Mouse (Mus musculus): ENCODE measurements around the gene Ache.

Ache gene

GRCm38 (mm10) chr5:137297126-137297525, 9.8 kb downstream of the Ache start:
- DNase-seq: no peak

DNA sequence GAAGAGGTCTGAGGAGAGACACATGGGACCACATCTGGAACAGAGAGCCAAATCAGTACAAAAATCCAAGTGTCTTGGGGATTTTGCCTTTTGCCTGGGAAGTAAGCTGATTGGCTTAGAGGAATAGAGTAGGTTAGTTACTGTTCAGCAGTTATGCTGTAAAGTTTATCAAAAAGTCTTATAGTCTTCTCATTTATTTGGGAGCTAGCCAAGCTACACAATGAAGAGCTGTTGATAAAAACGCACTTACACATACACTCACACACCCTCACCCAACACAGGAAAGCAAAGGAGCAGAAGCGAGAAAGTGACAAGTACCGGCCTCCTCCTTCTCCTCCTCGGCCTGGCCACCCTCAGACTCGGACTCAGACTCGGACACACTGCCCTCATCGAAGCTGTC, 11.9 kb downstream of the Ache start:
- no peak for DNase-seq

DNA sequence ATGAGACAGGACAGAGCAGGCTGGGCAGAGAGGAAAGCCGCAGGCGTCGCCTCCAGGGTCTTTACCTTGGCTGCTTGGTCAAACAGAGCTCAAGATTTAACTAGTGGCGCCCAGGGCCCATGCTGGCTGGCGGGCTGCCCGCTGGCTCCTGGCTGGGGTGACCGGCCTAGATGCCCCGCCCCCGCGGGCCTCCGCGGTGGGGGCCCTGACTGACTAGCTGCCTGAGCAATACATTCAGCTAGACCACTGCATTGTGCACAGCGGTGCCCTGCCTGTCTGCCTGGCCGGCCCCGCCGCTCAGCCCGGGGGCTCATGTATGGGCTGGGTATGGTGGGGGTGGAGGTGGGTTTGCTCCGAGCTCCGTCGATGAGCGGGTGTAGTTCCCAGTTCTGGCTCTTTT, 13.9 kb downstream of the Ache start:
- DNase-seq: peak in 1 of 2 experiments; percentile 47

DNA sequence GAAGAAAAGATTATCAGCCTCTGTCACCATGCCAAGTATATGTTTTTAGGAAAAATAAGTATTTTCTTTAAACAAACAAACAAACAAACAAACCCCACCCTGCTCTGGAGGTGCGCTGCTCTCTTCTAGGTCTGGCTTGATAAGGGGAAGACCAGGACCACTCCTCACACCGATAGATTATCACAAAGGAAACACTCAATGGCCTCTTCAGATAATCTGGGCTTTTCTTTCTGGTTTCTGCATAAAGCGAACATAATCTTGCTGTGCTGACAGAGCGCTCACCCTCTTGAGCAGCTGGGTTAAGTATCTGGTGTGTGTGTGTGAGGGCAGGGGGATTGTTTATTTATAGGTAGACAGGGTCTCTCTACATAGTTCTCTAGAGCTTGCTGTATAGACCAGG, 16.3 kb downstream of the Ache start:
- no peak for DNase-seq

DNA sequence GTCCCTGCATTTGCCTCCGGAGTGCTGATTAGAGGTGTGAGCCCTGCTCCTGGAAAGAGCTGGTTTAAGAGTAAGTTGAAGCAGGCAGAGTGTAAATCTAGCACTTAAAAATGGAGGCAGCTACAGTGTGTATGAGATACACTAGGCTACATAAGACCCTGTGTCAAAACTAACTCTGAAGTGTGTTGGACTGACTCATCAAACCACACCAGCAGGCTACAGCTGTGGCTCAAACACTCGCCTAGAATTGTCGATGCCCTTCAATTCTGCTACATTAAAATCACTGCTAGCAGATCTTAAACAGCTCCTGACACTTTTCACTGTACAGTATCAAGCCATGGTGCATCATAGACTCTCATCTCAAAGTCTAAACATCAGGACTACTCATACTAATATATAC, 16.8 kb downstream of the Ache start:
- DNase-seq: no peak

GRCm38 (mm10) chr5:137304816-137305215, 17.5 kb downstream of the Ache start:
- DNase-seq: no peak

DNA sequence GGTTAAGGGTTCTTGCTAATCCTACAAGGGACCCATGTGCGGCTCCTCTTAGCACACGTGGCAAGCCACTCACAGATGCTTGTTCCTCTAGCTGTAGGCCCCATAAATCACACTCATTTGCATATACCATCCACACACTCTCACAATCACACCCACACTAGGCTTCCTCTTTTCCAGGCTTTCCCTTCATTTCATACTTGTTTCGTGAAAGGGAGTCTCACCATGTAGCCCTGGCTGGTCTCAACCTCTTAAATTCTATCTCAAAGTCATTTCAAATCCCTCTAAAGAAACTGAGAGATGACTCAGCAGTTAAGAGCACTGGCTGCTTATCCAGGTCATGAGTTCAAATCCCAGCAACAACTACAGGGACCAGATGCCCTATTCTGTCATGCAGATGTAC, 18.5 kb downstream of the Ache start:
- no peak for DNase-seq

DNA sequence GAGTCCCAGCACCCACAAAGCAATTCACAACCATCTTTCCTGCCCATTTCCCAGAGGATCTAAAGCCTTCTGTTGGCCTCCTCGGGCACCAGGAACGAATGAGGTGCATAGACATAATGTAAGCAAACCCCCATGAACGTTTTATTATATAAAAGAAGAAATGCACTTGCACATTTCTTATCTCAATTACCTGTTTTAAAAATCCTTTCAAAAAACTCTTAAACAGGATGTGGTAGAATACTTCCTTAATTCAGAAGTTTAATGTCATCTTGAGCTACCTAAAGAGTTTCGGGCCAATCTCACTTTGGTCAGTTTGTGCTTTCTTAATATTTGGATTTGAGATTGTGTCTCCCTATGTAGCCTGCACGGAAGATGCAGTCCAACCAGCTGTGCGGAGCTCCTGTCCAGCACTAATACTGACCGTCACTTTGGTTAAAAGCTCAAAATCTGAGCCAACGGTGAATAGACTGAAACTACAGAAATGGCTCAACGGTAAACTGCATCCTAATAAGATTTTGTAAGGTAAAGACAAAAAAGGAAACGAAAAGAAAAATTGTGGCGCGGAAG, 19.2 kb downstream of the Ache start:
- no peak for DNase-seq

GRCm38 (mm10) chr5:137307071-137307912, 20.0 kb downstream of the Ache start, which contains the start of gene Srrt:
Gene Srrt, minus strand, starts transcription at chr5:137307674.
- DNase-seq: peak; percentile 90 to 93

GRCm38 (mm10) chr5:137308356-137308755, 21.0 kb downstream of the Ache start:
- DNase-seq: no peak

- DNase-seq: no peak
Observed at GRCm38 (mm10) chr5:137313466-137314192, 26.3 kb downstream of the Ache start.

DNA sequence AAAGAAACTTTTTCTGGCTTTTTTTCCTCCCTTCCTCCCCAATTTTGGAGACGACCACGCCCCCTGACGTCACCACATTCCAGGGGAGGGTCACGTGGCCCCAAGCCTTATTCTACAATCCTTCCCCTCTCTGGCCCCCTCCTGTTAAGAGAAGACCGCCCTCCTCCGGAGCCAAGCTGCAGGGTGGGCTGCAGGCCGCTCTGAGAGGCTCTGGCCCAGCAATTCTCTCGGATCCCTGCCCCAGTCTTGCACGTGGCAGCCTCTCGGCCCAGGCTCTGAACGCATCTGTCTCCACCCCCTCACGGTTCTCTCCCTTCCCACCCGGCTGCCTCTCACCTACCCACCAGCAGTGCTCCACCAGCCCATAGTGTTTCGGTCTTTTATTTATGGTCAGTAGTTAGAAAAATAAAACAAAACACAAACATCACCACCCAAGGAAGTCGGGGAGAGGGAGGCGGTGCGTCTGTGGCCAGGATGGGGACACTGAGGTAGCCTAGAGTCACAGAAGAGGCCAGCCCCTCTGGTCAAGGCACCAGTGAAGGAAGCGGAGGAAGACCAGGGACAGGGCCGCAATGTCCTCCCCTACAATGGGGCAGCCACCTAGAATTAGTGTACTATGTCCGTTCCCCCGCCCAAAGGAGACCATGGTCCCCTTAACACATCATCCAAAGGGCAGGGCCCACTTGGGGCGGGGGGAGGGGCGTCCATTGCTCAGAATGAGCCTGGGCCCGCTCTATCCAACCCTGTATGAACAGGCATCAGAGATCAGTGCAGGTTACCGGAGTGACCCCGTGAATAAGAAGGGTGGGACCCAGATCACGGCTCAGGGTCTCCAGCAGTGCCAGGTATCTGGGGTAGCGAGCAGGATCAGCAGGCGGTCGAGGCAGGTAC, 27.1 kb downstream of the Ache start, which contains the start of gene Trip6:
Gene Trip6 (minus strand): TSS at position 212 of the 891 bp plus-strand sequence.
- peak; percentile 85 to 91 for DNase-seq

DNA sequence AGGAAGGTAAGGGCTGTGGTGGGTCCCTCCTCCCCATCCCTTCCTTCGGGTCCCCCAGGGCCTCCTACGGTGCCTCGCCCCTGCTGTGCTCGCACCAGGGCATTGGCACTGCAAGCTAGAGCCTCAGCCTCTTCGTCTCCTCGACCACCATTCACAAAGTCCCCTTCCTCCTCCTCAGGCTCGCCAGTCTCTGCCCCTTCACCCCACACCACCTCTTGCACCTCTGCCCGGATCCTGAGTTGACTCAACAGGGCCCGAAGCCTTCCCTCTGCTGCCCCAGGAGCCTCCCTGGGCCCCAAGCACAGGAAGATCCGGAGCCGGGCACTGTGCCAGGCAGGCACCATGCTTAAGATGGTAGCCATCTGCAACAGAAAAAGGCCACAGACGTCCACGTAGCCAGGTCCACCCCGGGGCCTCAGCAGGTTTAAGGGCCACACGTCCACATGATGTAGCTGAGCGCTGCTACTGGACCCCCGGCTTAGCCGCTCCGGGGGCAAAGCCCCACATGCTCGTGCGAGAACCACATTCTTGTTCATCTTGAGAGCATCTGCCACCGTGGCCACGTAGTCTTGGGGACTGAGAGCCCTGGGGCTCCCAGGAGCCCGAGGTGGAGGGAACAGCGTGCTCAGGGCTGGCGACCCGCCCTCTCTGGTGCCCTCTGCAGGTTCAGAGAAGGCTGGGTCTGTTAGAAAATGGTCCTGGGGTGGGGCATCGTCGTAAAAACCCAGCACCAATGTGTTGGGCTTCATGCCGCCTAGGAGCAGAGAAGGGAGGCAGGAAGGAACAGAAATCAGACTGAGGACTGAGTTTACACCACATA, 28.0 kb downstream of the Ache start:
- peak in 1 of 2 experiments; percentile 32 for DNase-seq

DNA sequence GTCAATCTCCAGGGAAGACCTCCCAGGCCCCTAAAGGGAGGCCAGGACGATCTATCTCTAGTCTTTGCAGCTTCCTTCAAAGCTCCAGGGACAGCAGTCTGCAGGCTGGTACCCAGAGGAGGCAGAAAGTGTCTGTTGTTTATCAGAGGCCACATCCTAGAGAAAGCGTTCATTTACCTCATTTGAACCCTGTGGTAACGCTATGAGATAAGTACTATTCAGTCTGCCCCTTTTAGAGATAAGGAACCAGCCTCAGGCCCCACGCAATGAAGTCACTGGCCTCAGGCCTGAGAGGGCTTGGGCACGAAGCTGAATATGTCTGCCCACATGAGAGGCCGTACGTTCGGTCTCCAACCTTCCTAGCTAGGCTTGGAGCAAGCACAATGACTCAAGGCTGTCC, 30.0 kb downstream of the Ache start:
- DNase-seq: no peak

GRCm38 (mm10) chr5:137318570-137318969, 31.3 kb downstream of the Ache start:
- peak; percentile 67 to 74 for DNase-seq

DNA sequence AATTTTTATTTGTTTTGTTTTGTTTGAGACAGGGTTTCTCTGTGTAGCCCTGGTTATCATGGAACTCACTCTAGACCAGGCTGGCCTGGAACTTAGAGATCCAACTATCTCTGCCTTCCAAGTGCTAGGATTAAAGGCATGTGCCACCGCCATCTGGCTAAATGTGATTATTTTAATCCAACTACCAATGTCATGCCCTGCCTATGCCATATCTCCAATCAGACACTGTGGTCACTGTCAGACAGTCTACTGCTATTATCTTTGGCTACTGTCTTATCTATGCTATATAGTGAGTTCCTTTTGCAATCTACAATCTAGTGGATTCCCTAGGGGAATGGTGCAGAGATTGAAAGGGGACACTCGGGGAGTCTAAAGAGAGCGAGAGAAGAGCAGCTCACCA, 33.7 kb downstream of the Ache start:
- no peak for DNase-seq

DNA sequence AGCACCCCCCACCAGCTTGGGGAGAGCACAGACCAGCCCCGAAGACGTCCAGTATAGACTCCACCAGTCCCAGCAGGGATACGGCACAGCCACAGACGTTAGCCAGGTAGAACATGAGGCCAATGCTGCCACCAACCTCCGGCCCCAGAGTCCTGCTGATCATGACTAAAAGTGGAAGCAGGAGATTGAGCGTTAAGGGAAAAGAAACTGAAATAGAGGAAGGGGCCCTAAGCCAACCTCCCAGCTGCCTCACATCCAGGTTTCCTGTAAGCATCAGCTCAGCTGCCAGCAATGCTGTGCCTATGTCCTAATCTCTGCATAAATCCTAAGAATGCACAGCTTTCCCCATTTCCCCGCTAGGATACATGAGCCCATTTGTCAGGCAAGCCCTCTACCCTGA, 43.6 kb downstream of the Ache start:
- no peak for DNase-seq

DNA sequence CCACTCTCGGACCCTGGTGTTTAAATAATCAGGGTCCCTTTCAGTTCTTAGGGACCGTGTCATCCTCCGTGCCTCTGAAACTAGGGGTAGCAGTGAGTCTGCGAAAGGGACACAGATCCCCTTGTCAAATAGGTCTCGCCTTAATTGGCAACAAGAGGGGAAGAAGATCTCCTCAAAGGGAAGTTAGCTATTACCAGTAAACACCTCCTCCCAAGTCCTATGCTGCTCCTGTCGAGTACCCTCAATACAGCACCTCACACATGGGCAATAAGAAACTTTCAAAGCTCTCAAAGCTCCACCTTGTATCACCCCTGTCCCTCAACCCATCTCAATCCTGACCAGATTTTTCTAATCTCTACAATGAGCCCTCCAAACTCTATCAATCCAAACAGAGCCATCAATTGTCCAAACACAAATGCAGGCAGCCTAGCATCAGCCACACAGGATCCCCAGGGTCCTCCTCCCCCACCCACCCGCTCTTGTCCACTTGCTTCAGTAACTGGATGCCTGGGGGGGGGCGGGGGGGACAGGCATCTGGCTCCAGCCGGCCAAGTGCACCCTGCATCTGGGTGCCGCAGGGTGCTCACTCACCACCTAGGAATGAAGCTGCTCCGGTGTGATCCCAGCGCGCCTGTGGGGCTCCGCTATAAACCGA, 45.7 kb downstream of the Ache start:
- DNase-seq: no peak

GRCm38 (mm10) chr5:137333512-137334174, 46.3 kb downstream of the Ache start, which contains the start of gene Slc12a9:
Gene Slc12a9, minus strand, starts transcription at chr5:137333597.
- peak; percentile 94 to 98 for DNase-seq

- DNase-seq: no peak
Observed at GRCm38 (mm10) chr5:137334317-137334716, 47.0 kb downstream of the Ache start.

DNA sequence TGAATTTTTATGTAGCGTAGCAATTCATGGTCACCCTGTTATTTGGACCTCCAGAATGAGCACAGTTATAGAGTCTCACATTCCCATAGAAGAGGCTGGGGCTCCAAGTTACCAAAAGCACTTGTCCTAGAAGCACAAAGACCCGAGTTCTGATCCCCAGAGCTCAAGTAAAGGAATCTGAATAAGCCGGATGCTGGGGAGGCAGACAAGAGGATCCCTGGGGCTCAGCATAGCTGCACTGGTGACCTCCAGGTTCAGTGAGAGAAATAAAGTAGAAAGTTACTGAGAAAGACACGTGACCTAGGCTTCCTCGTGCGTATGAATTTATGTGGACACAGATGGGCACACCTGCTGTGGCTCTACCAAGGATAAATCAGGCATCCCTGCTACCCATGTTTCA, 47.7 kb downstream of the Ache start:
- no peak for DNase-seq
